Mouse (Mus musculus): ENCODE results near the gene Emc1.
"Not testable (repeated sequence)": the region's sequence is repeated elsewhere in the genome, so short reads cannot be mapped to it uniquely, and the experiment has no call there.

The Emc1 gene

GRCm38 (mm10) chr4:139357211-139357610, 4.8 kb downstream of the Emc1 start:
- no peak for DNase-seq (ENCODE audit: low spot score)

GRCm38 (mm10) chr4:139360761-139361548, 8.6 kb downstream of the Emc1 start:
- no peak for DNase-seq (ENCODE audit: low spot score)

GRCm38 (mm10) chr4:139367336-139367735, 14.9 kb downstream of the Emc1 start:
- DNase-seq (ENCODE audit: low spot score), result no peak

- no peak for DNase-seq (ENCODE audit: low spot score)
These were observed 15.7 kb downstream of the Emc1 start for GRCm38 (mm10) chr4:139368038-139368437.

GRCm38 (mm10) chr4:139373130-139373529, 20.7 kb downstream of the Emc1 start:
- no peak for DNase-seq (ENCODE audit: low spot score)

GRCm38 (mm10) chr4:139373531-139373930, 21.1 kb downstream of the Emc1 start:
- DNase-seq (ENCODE audit: low spot score), result no peak

GRCm38 (mm10) chr4:139379719-139380118, 27.3 kb downstream of the Emc1 start:
- DNase-seq (ENCODE audit: low spot score), result no peak

GRCm38 (mm10) chr4:139380207-139380748, 27.9 kb downstream of the Emc1 start:
- peak; percentile 100 for DNase-seq (ENCODE audit: low spot score)

- no peak for DNase-seq (ENCODE audit: low spot score)
These were observed 28.5 kb downstream of the Emc1 start for GRCm38 (mm10) chr4:139380775-139381451.

- DNase-seq (ENCODE audit: low spot score), result no peak
These were observed 29.1 kb downstream of the Emc1 start for GRCm38 (mm10) chr4:139381452-139381845.

GRCm38 (mm10) chr4:139382231-139382630, 29.8 kb downstream of the Emc1 start:
- DNase-seq (ENCODE audit: low spot score), result no peak

GRCm38 (mm10) chr4:139385841-139386240, 33.5 kb downstream of the Emc1 start:
- not testable (repeated sequence) for DNase-seq (ENCODE audit: low spot score)

GRCm38 (mm10) chr4:139386869-139387319, 34.5 kb downstream of the Emc1 start:
- no peak for DNase-seq (ENCODE audit: low spot score)

GRCm38 (mm10) chr4:139389557-139389956, 37.2 kb downstream of the Emc1 start:
- no peak for DNase-seq (ENCODE audit: low spot score)

GRCm38 (mm10) chr4:139395431-139395830, 43.0 kb downstream of the Emc1 start:
- no peak for DNase-seq (ENCODE audit: low spot score)

- no peak for DNase-seq (ENCODE audit: low spot score)
These were observed 48.1 kb downstream of the Emc1 start for GRCm38 (mm10) chr4:139400487-139400886.

GRCm38 (mm10) chr4:139403214-139403613, 50.8 kb downstream of the Emc1 start:
- no peak for DNase-seq (ENCODE audit: low spot score)

GRCm38 (mm10) chr4:139411351-139411750, 59.0 kb downstream of the Emc1 start:
- DNase-seq (ENCODE audit: low spot score), result no peak

- no peak for DNase-seq (ENCODE audit: low spot score)
These were observed 65.5 kb downstream of the Emc1 start for GRCm38 (mm10) chr4:139417868-139418267.

GRCm38 (mm10) chr4:139421621-139422020, 69.2 kb downstream of the Emc1 start:
- DNase-seq (ENCODE audit: low spot score), result no peak

GRCm38 (mm10) chr4:139422409-139422808, 70.0 kb downstream of the Emc1 start:
- no peak for DNase-seq (ENCODE audit: low spot score)

GRCm38 (mm10) chr4:139423270-139423669, 70.9 kb downstream of the Emc1 start:
- DNase-seq (ENCODE audit: low spot score), result no peak
